Mouse (Mus musculus): ENCODE results near the gene Tekt5. TPM values are rescaled to one million over a fixed set of nuclear protein-coding genes. Genes with fewer than 3 reads are reported as not detected.

The Tekt5 gene
- polyA plus RNA-seq (2012; rRNA removed) = 0.15 and 0.18 TPM in 2 replicates

DNA sequence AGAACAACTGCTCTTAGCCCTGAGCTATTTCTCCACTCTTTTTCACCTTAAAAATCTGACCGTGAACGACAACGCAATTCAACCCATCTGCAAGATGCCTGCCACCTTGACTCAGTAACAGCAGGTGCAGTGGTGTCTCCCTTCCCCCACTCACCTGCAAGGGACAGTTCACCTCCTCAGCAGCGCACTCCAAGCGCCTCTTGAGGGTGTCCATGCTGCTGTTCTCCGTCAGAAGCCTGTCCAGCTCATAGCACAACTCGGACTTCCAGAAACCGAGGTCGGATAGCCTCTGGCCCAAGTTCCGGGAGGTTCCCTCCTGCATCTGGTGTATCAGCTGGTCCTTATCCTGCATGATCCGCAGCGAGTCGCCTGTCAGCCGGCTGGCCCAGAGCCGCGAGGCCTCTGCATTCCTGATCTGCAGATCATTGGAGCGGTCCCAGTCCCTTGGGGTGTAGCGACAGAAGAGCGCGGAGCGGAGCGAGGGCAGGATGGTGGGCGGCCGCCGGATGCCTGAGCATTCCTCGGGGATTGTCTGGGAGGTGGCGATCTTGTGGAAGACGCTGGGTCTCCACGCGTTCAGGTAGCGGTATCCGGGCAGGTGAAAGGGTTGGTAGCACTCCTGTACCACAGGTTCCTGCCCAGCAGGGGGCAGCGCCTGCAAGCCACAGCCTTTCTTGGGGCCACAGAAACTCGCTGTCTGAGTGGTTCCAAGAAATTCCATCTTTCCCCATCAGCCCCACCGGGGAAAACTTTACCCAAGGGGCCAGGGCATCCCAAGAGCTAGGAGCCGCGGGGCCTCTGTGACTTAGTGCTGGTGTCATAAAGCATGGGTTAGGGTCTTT, at the start of gene Tekt5:
Gene Tekt5, minus strand, starts transcription at position 792 of the 842 bp plus-strand sequence.

DNA sequence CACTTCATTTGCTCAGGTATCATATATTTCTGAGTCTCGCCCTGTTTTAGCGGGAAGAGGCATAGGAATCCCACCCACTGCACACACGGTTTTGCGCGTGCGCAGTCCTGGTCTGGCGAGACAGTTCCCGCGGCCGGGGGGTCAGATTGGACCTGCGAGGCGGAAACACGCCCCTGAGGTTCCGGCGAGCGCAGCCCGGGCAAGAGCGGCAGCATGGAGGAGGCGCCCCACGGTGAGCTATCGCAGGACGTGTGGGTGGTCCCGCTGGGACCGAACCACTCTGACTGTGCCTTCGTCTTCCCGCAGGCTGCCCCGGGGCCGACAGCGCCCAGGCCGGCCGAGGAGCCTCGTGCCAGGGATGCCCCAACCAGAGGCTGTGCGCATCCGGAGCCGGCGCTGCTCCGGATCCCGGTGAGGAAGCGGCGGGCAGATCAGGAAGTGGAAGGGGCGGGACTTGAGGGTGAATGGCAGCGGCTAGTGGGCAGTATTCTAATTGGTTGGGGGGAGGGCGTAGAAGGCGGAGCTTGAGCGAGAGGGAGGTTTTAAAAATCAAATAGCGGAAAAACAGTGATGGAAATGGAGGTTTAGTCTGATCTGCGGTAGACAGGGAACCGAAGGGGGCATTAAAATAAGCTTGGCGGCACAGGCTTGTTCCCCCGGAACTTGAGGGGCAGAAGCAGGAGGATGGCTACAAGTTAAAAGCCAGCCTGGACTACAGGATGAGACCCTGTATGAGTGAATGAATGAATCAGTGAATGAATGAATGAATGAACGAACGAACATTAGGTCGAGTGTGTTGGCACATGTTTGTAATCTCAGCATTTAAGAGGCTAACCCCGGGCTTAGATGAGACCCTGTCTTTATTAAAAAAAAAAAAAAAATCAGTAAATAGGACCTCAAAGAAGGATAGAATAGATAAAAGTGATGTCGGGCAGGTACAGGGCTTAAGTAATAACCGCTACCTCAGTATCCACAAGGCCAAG, 16.8 kb upstream of the Tekt5 start, which contains the start of gene Nubp1:
Gene Nubp1, plus strand, starts transcription at position 185 of the 983 bp plus-strand sequence.

DNA sequence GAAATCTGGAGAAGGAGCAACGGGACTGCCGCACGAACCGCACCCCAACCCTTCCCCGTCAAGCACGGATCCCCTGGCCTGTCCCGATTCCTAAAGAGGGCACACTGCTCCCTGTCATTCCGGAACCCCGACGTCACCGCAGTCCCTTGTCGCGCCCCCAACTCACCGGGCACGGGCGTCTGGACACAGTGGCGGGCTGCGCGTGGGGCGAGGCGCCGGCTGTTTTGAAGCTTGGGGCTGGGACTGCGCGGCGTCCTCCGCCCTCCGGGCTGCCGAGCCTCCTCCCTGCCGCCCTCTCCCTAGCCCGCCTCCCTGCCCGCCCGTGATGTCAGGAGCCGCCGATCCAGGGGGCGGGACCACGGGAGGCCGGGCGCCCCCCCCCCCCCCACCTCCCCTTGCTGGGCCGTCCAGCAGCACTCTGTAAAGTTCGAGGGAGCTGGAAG, 81.6 kb downstream of the Tekt5 start, which contains the start of gene Emp2:
Gene Emp2, minus strand, starts transcription at position 323 of the 443 bp plus-strand sequence.

Other genes starting within 250 kb of the Tekt5 start
- gene Rpl39l, start 225.3 kb downstream of the Tekt5 start, polyA plus RNA-seq (2012; rRNA removed) = 0.83 and 1.2 TPM in 2 replicates
- gene Atf7ip2, start 202.8 kb downstream of the Tekt5 start, polyA plus RNA-seq (2012; rRNA removed) = 0.23 and 0.24 TPM in 2 replicates
- gene Emp2, start 81.5 kb downstream of the Tekt5 start, polyA plus RNA-seq (2012; rRNA removed) = 3.8 and 3.9 TPM in 2 replicates
- 19.8 and 21.0 TPM in 2 replicates for gene Nubp1, start 16.5 kb upstream of the Tekt5 start, polyA plus RNA-seq (2012; rRNA removed)
- gene Tvp23a, start 51.9 kb upstream of the Tekt5 start, polyA plus RNA-seq (2012; rRNA removed) = 0.22 and 0.35 TPM in 2 replicates
- 0.03 and 0.05 TPM in 2 replicates for gene Ciita, start 84.6 kb upstream of the Tekt5 start, polyA plus RNA-seq (2012; rRNA removed)
- gene Dexi, start 147.6 kb upstream of the Tekt5 start, polyA plus RNA-seq (2012; rRNA removed) = 3.9 and 4.6 TPM in 2 replicates
- 2.4 and 3.1 TPM in 2 replicates for gene Clec16a, start 149.8 kb upstream of the Tekt5 start, polyA plus RNA-seq (2012; rRNA removed)